Mouse (Mus musculus) pancreas, adult 10 weeks (tissue): Measurements from ENCODE around the gene Ube2c. TPM values are rescaled to one million over a fixed set of nuclear protein-coding genes. Genes with fewer than 3 reads are reported as not detected.

Source experiments
- polyA plus RNA-seq: library from polyadenylated mRNA; stranded (reverse); fragments of 350-450 nt; fragmentation: Illumina TruSeq; extraction: RNeasy Lipid Tissue Mini Kit (QIAGEN cat#74804); gene quantifications from one replicate; pipeline ENCODE4 v1.2.3, GENCODE M21; 2015; ENCODE audit warnings: low read depth, low replicate concordance; ENCODE audit not compliant: insufficient read depth

The Ube2c gene
- polyA plus RNA-seq, result not detected

DNA sequence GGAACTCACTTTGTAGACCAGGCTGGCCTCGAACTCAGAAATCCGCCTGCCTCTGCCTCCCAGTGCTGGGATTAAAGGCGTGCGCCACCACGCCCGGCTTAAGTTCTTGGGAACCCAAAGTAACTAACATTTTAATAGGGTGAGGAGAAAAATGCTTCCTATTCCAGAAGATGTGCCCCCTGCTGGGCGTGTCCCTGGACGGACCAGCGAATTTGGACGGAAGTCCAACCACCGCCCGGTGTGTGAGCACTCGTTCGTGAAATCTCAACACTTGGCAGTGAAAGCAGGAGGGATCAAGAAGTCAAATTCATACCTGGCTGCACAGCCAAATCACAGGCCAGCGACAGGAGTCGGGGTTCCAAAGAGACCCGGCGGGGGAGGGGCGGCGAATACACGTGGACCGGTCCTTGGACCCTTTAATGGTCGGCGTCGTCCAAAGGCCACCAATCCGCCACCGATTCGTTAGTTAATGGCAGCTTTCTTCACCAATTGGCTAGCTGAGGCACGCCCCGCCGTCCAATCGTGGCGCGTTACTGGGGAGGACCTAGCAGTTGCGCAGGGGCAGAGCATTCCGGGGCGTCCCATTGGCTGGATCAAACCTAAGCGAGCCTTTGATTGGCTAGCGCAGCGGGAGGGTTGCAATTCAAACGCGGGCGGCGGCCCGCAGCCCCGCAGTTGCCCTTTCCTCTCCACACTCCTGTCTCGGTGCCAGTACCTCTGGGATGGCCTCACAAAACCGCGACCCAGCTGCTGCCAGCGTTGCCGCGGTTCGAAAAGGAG is at the start of gene Ube2c:
TSS of gene Ube2c (plus strand) at position 641 of the 780 bp plus-strand sequence.

DNA sequence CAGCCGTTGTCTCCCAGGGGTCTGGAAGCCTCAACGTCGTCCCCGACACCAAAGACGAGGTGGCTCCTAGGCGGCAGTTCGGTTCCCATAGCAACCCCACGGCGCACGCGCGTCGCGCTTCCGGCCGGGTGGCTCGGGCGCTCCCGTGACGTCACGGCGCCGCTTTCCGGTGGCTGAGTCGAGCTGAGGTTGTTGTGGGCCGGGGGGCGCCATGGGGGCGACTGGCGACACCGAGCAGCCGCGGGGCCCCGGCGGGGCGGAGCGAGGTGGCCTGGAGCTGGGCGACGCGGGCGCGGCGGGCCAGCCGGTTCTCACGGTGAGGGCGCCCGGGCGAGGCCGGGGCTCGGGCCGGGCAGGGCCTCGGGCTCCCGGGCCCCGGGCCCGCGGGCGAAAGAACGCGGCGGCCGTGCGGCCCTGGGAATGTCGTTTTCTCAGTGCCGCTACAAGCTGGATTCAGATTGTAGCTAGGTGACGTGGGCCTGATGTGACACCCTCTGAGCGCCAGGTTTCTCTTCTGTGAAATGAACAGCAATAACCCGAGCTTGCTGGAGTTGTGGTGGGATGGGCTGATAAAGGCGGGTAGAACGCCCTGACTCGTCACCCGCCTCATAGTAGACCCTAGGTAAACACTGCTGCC is 23.7 kb upstream of the Ube2c start, which contains the start of the genes Wfdc3 and Dnttip1:
TSS of gene Wfdc3 (minus strand) at position 89 of the 637 bp plus-strand sequence.
TSS of gene Dnttip1 (plus strand) at position 141 of the 637 bp plus-strand sequence.

DNA sequence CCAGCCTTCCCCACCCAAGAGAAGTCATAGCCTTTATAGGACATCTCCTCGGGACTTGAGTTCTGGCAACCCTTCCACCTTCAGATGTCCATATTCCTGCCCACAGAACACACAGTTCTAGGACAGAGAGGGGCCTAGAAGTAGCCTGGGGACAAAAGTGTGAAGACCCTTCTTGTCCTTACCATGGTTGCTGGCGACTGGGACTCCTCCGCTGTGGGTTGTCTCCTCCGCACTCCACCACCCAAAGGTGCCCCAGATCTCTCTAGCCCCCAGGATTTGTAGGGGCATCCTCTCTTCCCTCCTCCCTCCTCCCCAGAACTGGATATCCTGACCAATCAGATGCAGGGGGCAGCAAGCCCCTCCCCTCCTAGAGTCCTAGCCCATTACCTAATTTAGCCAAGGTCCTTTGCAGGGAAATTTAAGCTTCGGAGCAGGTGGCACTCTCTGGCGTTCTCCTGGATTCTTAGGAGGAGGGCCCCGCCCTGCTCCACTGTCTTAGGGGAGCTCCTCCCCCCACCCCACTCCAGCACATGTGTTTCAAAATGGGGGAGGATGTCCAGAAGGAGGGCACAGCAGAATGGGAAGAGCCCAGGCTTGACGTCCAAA is 9.9 kb downstream of the Ube2c start, which contains the start of gene Tnnc2:
TSS of gene Tnnc2 (minus strand) at position 487 of the 606 bp plus-strand sequence.

DNA sequence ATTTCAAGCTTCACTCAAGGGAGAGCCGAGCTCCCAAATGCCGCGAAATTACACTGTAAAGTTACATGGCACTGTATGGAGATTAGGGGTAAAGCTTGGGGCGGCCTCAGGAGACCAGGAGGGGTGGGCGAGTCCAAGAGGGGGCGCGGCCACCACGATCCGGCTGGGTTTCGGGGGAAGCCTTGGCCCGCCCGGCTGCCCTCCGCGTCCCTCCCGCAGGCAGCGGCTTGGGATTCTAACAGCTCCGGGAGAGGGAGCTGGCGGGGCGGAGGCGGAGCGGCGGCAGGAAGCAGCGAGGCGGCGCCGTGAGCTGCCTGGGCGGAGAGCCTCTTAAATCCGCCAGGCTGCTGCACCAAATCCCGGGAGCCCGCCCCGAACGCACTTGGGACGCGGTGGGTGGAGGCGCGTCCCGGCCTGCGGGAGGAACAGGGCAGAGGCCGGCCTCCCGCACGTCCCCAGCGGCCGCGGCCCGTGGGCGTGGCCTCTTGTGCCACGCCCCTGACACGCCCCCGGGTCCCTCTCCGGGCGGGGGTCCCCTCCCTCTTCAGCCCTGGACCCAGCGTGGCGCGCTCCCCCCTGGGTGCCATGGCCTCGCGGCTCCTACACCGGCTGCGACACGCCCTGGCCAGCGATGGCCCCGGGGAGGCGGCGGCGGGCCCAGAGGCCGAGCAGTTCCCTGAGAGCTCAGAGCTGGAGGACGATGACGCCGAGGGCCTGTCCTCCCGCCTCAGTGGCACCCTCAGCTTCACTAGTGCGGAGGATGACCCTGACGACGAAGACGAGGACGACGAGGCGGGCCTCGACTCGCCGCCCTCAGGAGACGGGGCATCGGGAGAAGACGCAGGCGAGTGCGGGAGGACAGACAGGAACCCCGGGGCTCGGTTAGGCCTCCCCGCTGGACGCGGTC is 16.0 kb downstream of the Ube2c start, which contains the start of gene Snx21:
TSS of gene Snx21 (plus strand) at position 343 of the 907 bp plus-strand sequence.

DNA sequence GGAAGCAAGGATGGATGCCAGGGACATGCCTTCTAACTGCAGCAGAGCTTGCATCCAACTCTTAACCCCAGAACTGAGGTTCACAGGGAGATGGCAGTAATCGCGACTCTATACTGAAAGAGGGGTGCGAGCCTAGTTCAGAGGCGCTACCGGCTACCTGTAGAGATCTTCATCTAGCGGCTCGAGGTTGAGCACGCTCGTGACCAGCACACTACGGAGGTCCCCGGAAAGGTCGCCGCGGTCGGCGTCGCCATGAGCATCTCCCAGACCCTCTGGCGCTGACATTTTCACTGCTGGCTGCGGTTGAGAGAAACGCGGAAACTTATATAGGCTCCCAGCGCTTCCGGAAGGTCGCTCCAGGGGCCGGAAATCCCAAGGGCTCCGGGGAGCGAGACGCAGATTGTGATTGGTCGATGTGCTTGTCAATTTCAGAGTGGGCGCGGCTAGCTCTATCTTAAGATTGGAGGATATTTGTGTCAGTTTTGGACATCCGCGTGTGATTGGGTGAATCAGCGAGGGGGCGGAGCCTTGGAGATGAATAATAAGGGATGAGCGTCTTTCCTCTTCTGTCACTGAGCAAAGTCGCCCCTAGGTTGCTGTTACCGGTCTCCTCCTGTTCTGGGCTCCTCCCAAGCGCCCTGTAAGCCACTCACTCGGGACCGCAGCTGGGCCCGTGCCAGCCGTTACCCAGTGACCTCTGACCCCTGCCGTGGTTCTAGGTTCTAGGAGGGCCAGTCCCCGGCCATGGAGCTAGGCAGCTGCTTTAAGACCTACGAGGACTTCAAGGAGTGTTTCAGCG is 35.0 kb downstream of the Ube2c start, which contains the start of the genes Acot8 and Zswim3:
TSS of gene Acot8 (minus strand) at position 350 of the 799 bp plus-strand sequence.
TSS of gene Zswim3 (plus strand) at position 566 of the 799 bp plus-strand sequence.

DNA sequence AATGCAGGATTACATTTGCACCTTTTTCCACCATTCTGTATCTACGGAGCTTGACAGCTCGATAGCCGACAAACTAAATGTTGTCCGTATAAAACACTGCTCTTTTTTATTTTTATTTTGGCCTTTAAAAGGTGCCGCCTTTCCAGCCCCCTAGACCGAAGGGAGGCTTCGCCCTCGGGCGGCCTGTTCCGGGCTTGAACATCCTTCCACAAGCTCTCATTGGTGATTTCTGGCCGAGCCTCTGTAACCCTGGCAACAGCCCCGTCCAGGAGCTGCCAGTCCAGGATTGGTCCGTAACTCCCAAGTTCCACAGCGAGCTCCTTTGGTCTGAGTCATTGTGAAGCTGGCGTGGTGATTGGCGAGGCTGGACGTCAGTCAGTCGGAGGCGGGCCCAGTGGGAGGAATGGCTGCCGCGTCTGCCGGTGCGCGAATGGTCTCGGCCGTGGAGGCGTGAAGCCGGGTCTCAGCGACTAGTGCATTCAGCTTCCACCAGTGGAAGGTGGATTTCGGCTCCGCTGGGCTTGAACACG is 53.0 kb downstream of the Ube2c start, which contains the start of gene Zswim1:
TSS of gene Zswim1 (plus strand) at position 51 of the 530 bp plus-strand sequence.

Other genes with a start within 250 kb of the Ube2c start
- gene Wfdc2, start 207.5 kb upstream of the Ube2c start, polyA plus RNA-seq, result 8.5 TPM
- gene Spint3, start 196.4 kb upstream of the Ube2c start, polyA plus RNA-seq, result not detected
- not detected for gene Wfdc6a, start 184.5 kb upstream of the Ube2c start, polyA plus RNA-seq
- not detected for gene Eppin, start 176.3 kb upstream of the Ube2c start, polyA plus RNA-seq
- not detected for gene Wfdc6b, start 156.4 kb upstream of the Ube2c start, polyA plus RNA-seq
- gene Wfdc8, start 156.3 kb upstream of the Ube2c start, polyA plus RNA-seq, result not detected
- 1.0 TPM for gene Wfdc16, start 131.1 kb upstream of the Ube2c start, polyA plus RNA-seq
- not detected for gene Wfdc10, start 113.9 kb upstream of the Ube2c start, polyA plus RNA-seq
- gene Wfdc9, start 113.3 kb upstream of the Ube2c start, polyA plus RNA-seq, result not detected
- not detected for gene Wfdc11, start 95.8 kb upstream of the Ube2c start, polyA plus RNA-seq
- not detected for gene Wfdc13, start 84.8 kb upstream of the Ube2c start, polyA plus RNA-seq
- not detected for gene Spint4, start 71.4 kb upstream of the Ube2c start, polyA plus RNA-seq
- gene Spint5, start 54.6 kb upstream of the Ube2c start, polyA plus RNA-seq, result not detected
- 2.3 TPM for gene Wfdc3, start 24.0 kb upstream of the Ube2c start, polyA plus RNA-seq
- 6.2 TPM for gene Dnttip1, start 23.9 kb upstream of the Ube2c start, polyA plus RNA-seq
- gene Tnnc2, start 10.1 kb downstream of the Ube2c start, polyA plus RNA-seq, result not detected
- gene Snx21, start 15.9 kb downstream of the Ube2c start, polyA plus RNA-seq, result 7.6 TPM
- 3.7 TPM for gene Acot8, start 35.0 kb downstream of the Ube2c start, polyA plus RNA-seq
- 1.3 TPM for gene Zswim3, start 35.2 kb downstream of the Ube2c start, polyA plus RNA-seq
- 2.2 TPM for gene Zswim1, start 52.8 kb downstream of the Ube2c start, polyA plus RNA-seq
- gene Spata25, start 58.6 kb downstream of the Ube2c start, polyA plus RNA-seq, result not detected
- gene Ctsa, start 63.0 kb downstream of the Ube2c start, polyA plus RNA-seq, result 25.7 TPM
- gene Neurl2, start 63.6 kb downstream of the Ube2c start, polyA plus RNA-seq, result 0.87 TPM
- 49.6 TPM for gene Pltp, start 87.8 kb downstream of the Ube2c start, polyA plus RNA-seq
- gene Pcif1, start 109.4 kb downstream of the Ube2c start, polyA plus RNA-seq, result 14.1 TPM
- gene Zfp335, start 141.9 kb downstream of the Ube2c start, polyA plus RNA-seq, result 5.1 TPM
- 6.0 TPM for gene Mmp9, start 170.9 kb downstream of the Ube2c start, polyA plus RNA-seq
- 2.0 TPM for gene Slc12a5, start 190.9 kb downstream of the Ube2c start, polyA plus RNA-seq